Mouse (Mus musculus) neural tube, embryonic 14.5 days (tissue): ENCODE measurements around the gene Hes1. TPM values are rescaled to one million over a fixed set of nuclear protein-coding genes. Genes with fewer than 3 reads are reported as not detected.

ENCODE experiments used
- ATAC-seq: fragments of 200-750 bp; cut with Nextera tagmentation; 2 replicates; pipeline ENCODE4 v1.8.0; 2017; ENCODE audit warnings: low read depth, mild to moderate bottlenecking, moderate TSS enrichment, moderate library complexity
- H3K27ac ChIP-seq: fragments of 300-500 bp; sonication (generic); 2 replicates; pipeline ENCODE4 v1.5.1; 2014; ENCODE audit warnings: low read depth, mild to moderate bottlenecking, control low read depth, low read length, moderate library complexity, mixed read lengths
- H3K27me3 ChIP-seq: fragments of 300-500 bp; sonication (generic); 2 replicates; pipeline ENCODE4 v1.6.1; 2014; ENCODE audit warnings: low read length; ENCODE audit not compliant: control insufficient read depth, insufficient read depth
- H3K36me3 ChIP-seq: fragments of 300-500 bp; sonication (generic); 2 replicates; pipeline ENCODE4 v1.6.1; 2014; ENCODE audit warnings: low read length, mixed read lengths; ENCODE audit not compliant: control insufficient read depth, insufficient read depth
- H3K4me1 ChIP-seq: fragments of 300-500 bp; sonication (generic); 2 replicates; pipeline ENCODE4 v1.6.1; 2014; ENCODE audit warnings: low read length; ENCODE audit not compliant: control insufficient read depth, insufficient read depth
- H3K4me2 ChIP-seq: fragments of 300-500 bp; sonication (generic); 2 replicates; pipeline ENCODE4 v1.6.1; 2014; ENCODE audit warnings: mild to moderate bottlenecking, low read depth, low read length, control low read depth
- H3K4me3 ChIP-seq: fragments of 300-500 bp; sonication (generic); 2 replicates; pipeline ENCODE4 v1.5.1; 2014; ENCODE audit warnings: low read depth, low read length, control low read depth, mixed read lengths
- H3K9ac ChIP-seq: fragments of 300-500 bp; sonication (generic); replicated peaks from 2 replicates; pipeline ENCODE4 v1.6.1; 2014; ENCODE audit warnings: low read depth, mild to moderate bottlenecking, control low read depth, low read length, mixed read lengths
- H3K9me3 ChIP-seq: fragments of 300-500 bp; sonication (generic); 2 replicates; pipeline ENCODE4 v1.6.1; 2016; ENCODE audit warnings: low read length; ENCODE audit not compliant: control insufficient read depth
- WGBS: fragments of 180-500 bp; shearing (Covaris S2); extraction: QIAGEN DNeasy Blood & Tissue Kit; methylation state at CpG from one replicate; pipeline ENCODE4 v1.1.7; 2014; 5-methylcytosine and 5-hydroxymethylcytosine counted together
- polyA plus RNA-seq: library from polyadenylated mRNA; unstranded; fragments of >200 nt; fragmentation: Nextera tagmentation; extraction: Ambion mirVana; gene quantifications from 2 replicates; pipeline ENCODE4 v1.2.1, GENCODE M21; 2014

Hes1 gene
- polyA plus RNA-seq, 1 experiment from 2014 or later, result 8.1 TPM

DNA sequence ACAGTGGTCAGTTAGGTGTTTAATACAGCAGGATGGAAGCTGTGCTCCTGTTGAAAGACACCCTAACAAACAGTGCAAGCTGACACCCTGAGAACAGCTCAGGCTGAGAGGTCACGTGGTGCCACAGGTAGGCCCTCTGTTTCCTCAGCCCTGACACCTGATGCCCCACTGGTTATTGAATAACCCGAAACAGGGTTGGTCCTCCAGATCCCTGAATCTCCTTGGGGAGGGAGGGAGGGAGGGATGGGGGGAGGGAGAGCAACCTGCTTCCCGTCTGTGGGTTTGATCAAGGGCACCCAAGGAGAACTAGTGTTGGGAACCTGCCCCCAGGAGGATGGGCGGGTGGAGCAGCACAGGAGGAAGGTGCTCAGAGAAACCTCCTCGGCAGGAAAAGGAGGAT lies 18.6 kb upstream of the Hes1 start:
- H3K4me1 ChIP-seq, result no peaks in the 10 kb centered on the region

DNA sequence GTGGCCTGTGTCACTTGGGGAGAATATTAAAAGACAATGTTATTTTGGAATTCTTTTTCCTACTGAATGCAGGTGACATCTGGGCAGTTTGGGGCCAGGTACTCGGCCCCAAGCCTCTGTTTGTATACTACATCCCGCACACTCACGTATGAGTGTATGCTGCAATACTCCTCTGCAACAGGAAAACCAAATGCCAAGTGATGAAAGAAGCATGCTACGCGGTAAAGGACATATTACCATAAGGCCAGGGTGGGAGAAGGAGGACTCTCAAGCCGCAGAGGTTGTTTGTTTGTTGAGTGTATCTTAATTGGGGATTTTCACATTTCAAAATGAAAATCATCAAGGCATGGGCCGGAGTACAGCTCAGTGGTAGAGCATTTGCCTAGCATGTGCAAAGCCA lies 17.2 kb upstream of the Hes1 start:
- WGBS, result 90% methylated on average over 7 of the region's 7 CpGs
- no peaks in the 10 kb centered on the region for H3K27me3 ChIP-seq

More for the DNA sequence above, 18.6 kb upstream of the Hes1 start:
- Histone ChIP-seq H3K27me3 (no peaks in the 10 kb centered on the region), H3K9me3 (no peaks in the 10 kb centered on the region), H3K4me2 (no peak overlapping the region), H3K4me3 (no peak overlapping the region), H3K27ac (no peak overlapping the region), H3K9ac (no peak overlapping the region), H3K36me3 (no peaks in the 10 kb centered on the region)
- 66% methylated on average over 5 of the region's 5 CpGs for WGBS
- ATAC-seq, result no peak

DNA sequence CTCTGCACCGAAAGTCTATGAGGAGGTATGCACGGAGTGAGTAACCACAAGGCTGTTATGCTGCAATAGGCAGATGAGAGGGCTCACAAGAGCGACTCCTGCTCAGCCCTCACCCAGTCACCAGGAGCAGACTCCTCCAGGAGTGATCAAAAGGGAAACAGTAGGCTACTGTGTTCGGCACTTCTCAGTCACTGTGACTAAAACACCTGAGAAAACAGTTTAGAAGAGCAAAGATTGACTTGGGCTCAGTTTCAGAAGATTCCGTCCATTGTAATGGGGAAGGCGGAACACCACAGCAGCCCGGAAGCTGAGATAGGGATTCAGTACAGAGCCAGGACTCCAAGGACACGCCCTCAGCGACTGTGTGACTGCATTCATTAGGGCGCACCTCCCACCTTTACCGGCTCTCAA lies 16.8 kb upstream of the Hes1 start:
- ATAC-seq, result no peak

More for the DNA sequence above, 17.2 kb upstream of the Hes1 start:
- Histone ChIP-seq H3K4me1 (no peaks in the 10 kb centered on the region), H3K9ac (no peak overlapping the region), H3K4me3 (no peak overlapping the region), H3K4me2 (no peak overlapping the region), H3K36me3 (no peaks in the 10 kb centered on the region), H3K27ac (no peak overlapping the region), H3K9me3 (no peaks in the 10 kb centered on the region)
- no peak for ATAC-seq

DNA sequence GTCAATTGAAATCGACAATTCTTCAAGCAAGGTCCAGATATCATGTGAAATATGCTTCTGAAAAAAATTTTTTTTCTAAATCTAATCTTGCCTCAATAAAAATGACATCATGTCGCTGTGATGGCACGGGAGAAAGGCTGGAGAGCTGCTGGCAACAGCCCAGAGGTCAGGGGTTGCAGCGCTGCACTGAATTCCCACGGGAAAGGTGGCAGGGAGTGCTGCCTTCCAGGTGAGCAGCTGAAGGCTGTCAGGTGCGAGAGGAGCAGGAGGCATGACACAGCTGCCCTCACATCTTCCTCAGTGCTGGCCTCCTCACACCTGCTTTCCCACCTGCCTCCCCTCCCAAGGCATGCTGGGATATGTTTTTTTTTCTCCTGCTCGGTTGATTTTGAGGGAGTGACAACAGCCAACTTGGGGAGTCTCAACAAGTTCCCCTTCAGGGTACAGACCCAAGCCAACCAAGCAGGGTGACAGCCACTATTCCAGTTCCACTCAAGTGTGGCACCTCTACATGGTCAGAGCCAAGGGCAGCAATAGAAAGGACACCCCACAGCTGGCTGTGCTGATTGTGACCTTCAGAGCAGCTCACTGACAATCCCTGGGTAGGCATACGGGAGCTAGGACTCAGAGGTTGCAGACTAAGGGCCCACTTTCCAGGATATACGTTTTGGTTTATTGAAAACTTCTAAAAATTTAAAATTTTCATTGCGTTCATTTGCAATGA lies 13.3 kb upstream of the Hes1 start:
- H3K4me2 ChIP-seq, result no peak overlapping the region
- H3K27me3 ChIP-seq, result peaks cover 6% of the 10 kb centered on the region
- H3K9me3 ChIP-seq, result no peaks in the 10 kb centered on the region
- ATAC-seq, result no peak
- no peak overlapping the region for H3K27ac ChIP-seq
- H3K4me3 ChIP-seq, result no peak overlapping the region
- no peaks in the 10 kb centered on the region for H3K4me1 ChIP-seq
- H3K36me3 ChIP-seq, result no peaks in the 10 kb centered on the region
- 73% methylated on average over 10 of the region's 10 CpGs for WGBS
- H3K9ac ChIP-seq, result no peak overlapping the region

More for the DNA sequence above, 16.8 kb upstream of the Hes1 start:
- no peaks in the 10 kb centered on the region for H3K9me3 ChIP-seq
- H3K9ac ChIP-seq, result no peak overlapping the region
- H3K4me1 ChIP-seq, result no peaks in the 10 kb centered on the region
- WGBS, result 56% methylated on average over 11 of the region's 11 CpGs
- no peaks in the 10 kb centered on the region for H3K36me3 ChIP-seq
- H3K27me3 ChIP-seq, result no peaks in the 10 kb centered on the region
- H3K4me2 ChIP-seq, result no peak overlapping the region
- no peak overlapping the region for H3K27ac ChIP-seq
- H3K4me3 ChIP-seq, result no peak overlapping the region

DNA sequence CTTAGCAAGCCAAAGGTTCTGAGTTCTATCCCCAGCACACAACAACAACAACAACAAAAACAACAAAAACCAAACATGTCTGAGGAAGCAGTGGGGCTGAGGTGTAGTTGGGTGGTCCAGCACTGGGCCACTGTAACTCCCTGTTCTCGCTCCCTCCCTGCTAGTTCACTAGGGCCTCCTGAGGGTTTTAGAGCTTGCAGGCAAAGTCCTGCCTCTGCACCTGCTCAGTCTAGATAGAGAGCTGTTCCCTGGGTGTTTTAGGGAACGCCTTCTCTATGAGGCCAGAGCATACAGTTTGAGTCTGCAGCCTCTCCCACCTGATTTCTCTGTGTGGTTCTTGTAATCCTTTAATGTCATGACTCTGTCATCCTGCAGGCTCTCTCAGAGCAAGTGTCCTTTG lies 11.9 kb upstream of the Hes1 start:
- 60% methylated on average over 2 of the region's 2 CpGs for WGBS
- no peak overlapping the region for H3K9ac ChIP-seq
- H3K27ac ChIP-seq, result no peak overlapping the region
- H3K9me3 ChIP-seq, result no peaks in the 10 kb centered on the region
- ATAC-seq, result no peak
- H3K27me3 ChIP-seq, result peaks cover 6% of the 10 kb centered on the region
- no peak overlapping the region for H3K4me3 ChIP-seq
- H3K36me3 ChIP-seq, result no peaks in the 10 kb centered on the region
- no peak overlapping the region for H3K4me2 ChIP-seq
- H3K4me1 ChIP-seq, result no peaks in the 10 kb centered on the region

DNA sequence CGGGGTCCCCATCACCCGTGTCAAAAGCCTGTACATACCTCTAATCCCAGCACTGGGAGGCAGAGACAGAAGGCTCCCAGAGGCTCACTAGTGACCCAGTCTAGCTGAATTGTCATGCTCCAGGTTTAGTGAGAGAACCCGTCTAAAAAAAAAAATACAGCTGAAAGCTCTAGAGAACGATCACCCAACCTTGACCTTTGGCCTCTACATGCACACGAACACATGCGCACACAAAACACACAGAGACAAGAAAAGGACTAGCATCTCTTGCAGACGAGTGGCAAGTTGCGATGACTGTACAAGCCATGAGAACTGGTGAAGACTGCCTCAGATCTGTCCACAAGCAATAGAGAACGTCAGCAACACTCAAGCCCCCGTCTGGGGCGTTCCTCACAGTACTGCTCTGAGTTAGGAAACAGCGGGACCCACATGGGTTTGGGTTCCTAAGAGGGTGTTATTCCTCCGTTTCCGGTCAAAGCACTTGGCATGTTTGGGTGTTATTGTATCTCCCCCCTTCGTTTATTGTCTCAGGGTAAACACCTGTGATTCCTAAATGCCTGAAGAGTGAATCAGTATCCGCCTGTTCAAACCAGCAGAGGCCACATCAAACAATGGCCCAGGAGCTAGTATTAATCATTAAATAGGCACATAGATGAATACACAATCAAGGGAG lies 11.2 kb upstream of the Hes1 start:
- H3K9me3 ChIP-seq, result no peaks in the 10 kb centered on the region
- no peak overlapping the region for H3K4me2 ChIP-seq
- H3K27ac ChIP-seq, result no peak overlapping the region
- no peak overlapping the region for H3K9ac ChIP-seq
- 69% methylated on average over 16 of the region's 16 CpGs for WGBS
- no peaks in the 10 kb centered on the region for H3K36me3 ChIP-seq
- H3K4me1 ChIP-seq, result no peaks in the 10 kb centered on the region
- H3K27me3 ChIP-seq, result peaks cover 6% of the 10 kb centered on the region
- H3K4me3 ChIP-seq, result no peak overlapping the region
- no peak for ATAC-seq

DNA sequence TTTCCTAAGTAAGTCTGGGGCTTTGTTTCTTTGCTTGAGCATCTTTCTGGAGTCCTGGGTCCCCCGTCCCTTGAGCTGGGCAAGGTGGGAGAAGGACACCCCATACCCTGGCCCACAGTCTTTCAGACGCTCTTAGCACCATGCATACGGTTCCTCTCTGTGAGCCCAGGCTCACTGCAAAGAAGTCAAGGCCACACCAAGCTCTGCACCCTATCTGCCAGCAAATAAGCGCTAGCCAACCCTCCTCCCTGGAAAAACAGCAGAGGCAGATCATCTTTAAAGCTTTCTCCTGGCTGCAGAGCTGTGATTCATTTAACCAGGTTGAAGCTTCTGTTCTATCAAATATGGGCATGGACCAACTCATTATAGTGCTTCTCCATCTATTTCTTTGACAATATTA lies 9.6 kb upstream of the Hes1 start:
- peaks cover 6% of the 10 kb centered on the region for H3K27me3 ChIP-seq
- H3K4me2 ChIP-seq, result no peak overlapping the region
- H3K9ac ChIP-seq, result no peak overlapping the region
- H3K4me3 ChIP-seq, result no peak overlapping the region
- H3K36me3 ChIP-seq, result no peaks in the 10 kb centered on the region
- H3K9me3 ChIP-seq, result no peaks in the 10 kb centered on the region
- ATAC-seq, result no peak
- H3K4me1 ChIP-seq, result no peaks in the 10 kb centered on the region
- WGBS, result 77% methylated on average over 4 of the region's 4 CpGs
- no peak overlapping the region for H3K27ac ChIP-seq

DNA sequence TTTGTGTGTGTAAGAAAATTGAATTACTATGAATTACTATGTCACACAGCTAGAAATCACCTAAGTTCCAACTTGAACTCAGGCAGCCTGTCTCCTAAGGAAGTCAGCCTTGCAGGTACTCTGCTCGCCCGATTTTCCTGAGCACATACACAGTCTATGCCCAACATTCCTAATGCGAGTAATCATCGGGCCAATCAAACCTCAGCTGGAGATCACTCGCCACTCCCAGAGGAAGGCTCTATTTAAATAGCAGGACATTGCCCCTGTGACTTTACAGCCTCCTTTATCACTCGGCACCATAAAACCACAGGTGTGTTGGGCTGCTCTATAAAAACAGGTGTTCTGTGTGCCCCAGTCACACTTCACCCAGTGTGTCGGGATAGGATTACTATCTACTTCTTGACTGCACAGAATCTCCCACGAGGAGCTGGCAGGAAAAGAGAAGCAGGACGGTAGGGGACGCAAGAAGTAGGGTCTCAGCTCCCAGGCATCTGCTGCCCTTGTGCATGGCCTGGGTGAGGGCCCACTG lies 8.8 kb upstream of the Hes1 start:
- Histone ChIP-seq H3K4me1 (0 out of 2 replicates have a peak, but pooled peaks cover 5% of the 10 kb centered on the region), H3K27ac (no peak overlapping the region), H3K4me3 (no peak overlapping the region), H3K9ac (no peak overlapping the region), H3K4me2 (no peak overlapping the region), H3K27me3 (peaks cover 8% of the 10 kb centered on the region), H3K36me3 (no peaks in the 10 kb centered on the region), H3K9me3 (no peaks in the 10 kb centered on the region)
- 26% methylated on average over 10 of the region's 10 CpGs for WGBS
- no peak for ATAC-seq

DNA sequence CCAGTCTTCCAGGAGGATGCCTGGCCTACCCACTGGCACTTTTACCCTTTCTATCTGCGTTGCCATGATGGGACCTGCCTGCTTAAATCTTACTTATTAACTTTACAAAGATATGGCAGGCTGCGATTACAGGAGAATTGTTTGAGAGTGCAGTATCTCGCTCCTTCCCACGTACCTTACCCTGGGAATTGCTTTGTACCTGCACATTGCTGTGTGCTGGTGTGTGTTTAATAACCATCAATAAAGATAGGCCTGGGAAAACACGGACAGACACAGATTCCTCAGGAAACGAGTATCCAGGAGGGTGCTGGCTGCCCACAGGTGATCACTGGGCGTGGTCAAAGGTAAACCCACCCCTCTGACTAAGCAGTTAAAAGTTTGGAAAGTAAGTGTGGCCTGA lies 8.3 kb upstream of the Hes1 start:
- Histone ChIP-seq H3K27me3 (peaks cover 9% of the 10 kb centered on the region), H3K4me2 (no peak overlapping the region)

More for the DNA sequence above, 8.3 kb upstream of the Hes1 start:
- 76% methylated on average over 7 of the region's 7 CpGs for WGBS
- Histone ChIP-seq H3K36me3 (no peaks in the 10 kb centered on the region), H3K4me1 (0 out of 2 replicates have a peak, but pooled peaks cover 7% of the 10 kb centered on the region), H3K4me3 (no peak overlapping the region), H3K9me3 (no peaks in the 10 kb centered on the region), H3K27ac (no peak overlapping the region), H3K9ac (no peak overlapping the region)
- no peak for ATAC-seq
